Mouse (Mus musculus) left cerebral cortex, adult 18-20 months (tissue): ENCODE data around the gene Tmem132a. TPM values are rescaled to one million over a fixed set of nuclear protein-coding genes. Genes with fewer than 3 reads are reported as not detected.
A peak's percentile ranks its signal among the peaks of the same experiment; 100 is the strongest.

ENCODE experiments used
- DNase-seq, 2 experiments: peaks; one replicate each; pipeline ENCODE4 v3.0.0; 2021 to 2022; ENCODE audit warnings: low spot score in 2 of 2, mixed read lengths in 1 of 2
- total RNA-seq, 2 experiments: library from RNA; stranded (reverse); gene quantifications; 2 replicates each; pipeline ENCODE4 v1.2.3; 2021

The Tmem132a gene
- total RNA-seq, 2 experiments from 2014 or later, result 233 to 258 TPM

- DNase-seq, result peak in 1 of 2 experiments; percentile 35
These were observed 10.6 kb upstream of the Tmem132a start for GRCm38 (mm10) chr19:10880085-10880974.

GRCm38 (mm10) chr19:10878201-10878837 is 8.6 kb upstream of the Tmem132a start:
- DNase-seq, result peak in 1 of 2 experiments; percentile 46

GRCm38 (mm10) chr19:10871328-10871961 is 1.7 kb upstream of the Tmem132a start:
- no peak for DNase-seq

GRCm38 (mm10) chr19:10870676-10871075 is 936 bp upstream of the Tmem132a start:
- no peak for DNase-seq

GRCm38 (mm10) chr19:10869241-10869885 is 377 bp downstream of the Tmem132a start:
- DNase-seq, result peak; percentile 89 to 93

GRCm38 (mm10) chr19:10868623-10869141 is 1.1 kb downstream of the Tmem132a start:
- peak in 1 of 2 experiments; percentile 38 for DNase-seq

GRCm38 (mm10) chr19:10867946-10868622 is 1.7 kb downstream of the Tmem132a start:
- DNase-seq, result peak in 1 of 2 experiments; percentile 29

GRCm38 (mm10) chr19:10866351-10866750 is 3.4 kb downstream of the Tmem132a start:
- DNase-seq, result no peak

- no peak for DNase-seq
These were observed 9.7 kb downstream of the Tmem132a start for GRCm38 (mm10) chr19:10860072-10860497.

- no peak for DNase-seq
These were observed 13.2 kb downstream of the Tmem132a start for GRCm38 (mm10) chr19:10856520-10856919.

- DNase-seq, result no peak
These were observed 14.3 kb downstream of the Tmem132a start for GRCm38 (mm10) chr19:10855422-10855821.

GRCm38 (mm10) chr19:10847311-10848087 is 22.2 kb downstream of the Tmem132a start:
- DNase-seq, result no peak

GRCm38 (mm10) chr19:10846150-10846549 is 23.6 kb downstream of the Tmem132a start:
- no peak for DNase-seq

- no peak for DNase-seq
These were observed 24.3 kb downstream of the Tmem132a start for GRCm38 (mm10) chr19:10845454-10845853.

- DNase-seq, result no peak
These were observed 25.5 kb downstream of the Tmem132a start for GRCm38 (mm10) chr19:10844206-10844605.

GRCm38 (mm10) chr19:10842914-10843313 is 26.8 kb downstream of the Tmem132a start:
- DNase-seq, result no peak

- no peak for DNase-seq
These were observed 27.8 kb downstream of the Tmem132a start for GRCm38 (mm10) chr19:10841721-10842626.
